21 mouse cellular contexts compared by ENCODE assay signal in genomic region chr4:58605941-58606340, GRCm38 (mm10). TPM values are rescaled to one million over a fixed set of nuclear protein-coding genes. Genes with fewer than 3 reads are reported as not detected.
DNase-seq lines count a peak whose midpoint lies in the region; ATAC-seq lines count a peak whose summit lies in the region.
"Had no signal": no experiment of that assay in that cellular context is flagged by ENCODE, and none has a peak within 500 bp of the region (broad histone marks: within the 10 kb centered on the region; RNA-seq: fewer than 3 reads in every experiment).

No protein-coding gene starts in this region.

- ATAC-seq in megakaryocyte-erythroid progenitor cell, adult 5-6 weeks (replicated peaks; ENCODE audit: low FRiP score, low TSS enrichment, poor library complexity, severe bottlenecking), result no peak
- ATAC-seq: forebrain, embryonic 16.5 days; inflammation-experienced regulatory T-cells, adult 6 months; lung, postnatal 0 days had no signal

- peak; percentile 45 for DNase-seq in gastrocnemius, adult 18-20 months (ENCODE audit: low spot score)
- DNase-seq in gastrocnemius, postnatal 25 days, result no peak
- peak; percentile 43 to 49 for DNase-seq in heart, adult 9 months (ENCODE audit: low spot score in 2 of 2)
- no peak for DNase-seq in heart, postnatal 4 days
- peak; percentile 47 for DNase-seq in lung, postnatal 36 days
- no peak for DNase-seq in lung, adult 18-20 months
- DNase-seq: adrenal gland, postnatal 14 days; cerebellum, adult 11 months; cerebellum, adult 9-10 months; embryo, embryonic 11 days; kidney, adult 11 months; kidney, postnatal 14 days; layer of hippocampus, adult 9-11 months; right cerebral cortex, adult 18-20 months; thymus, adult 18-20 months; thymus, postnatal 36 days had no signal

RNA-seq across cellular contexts. Expression of gene Lpar1, which starts 52.2 kb away (rescaled TPM):
- 10 to 100 TPM in 1 of 2 experiments, 1 to 10 TPM in 1; 4.4 to 10.2 TPM for total RNA-seq in gastrocnemius, adult 18-20 months (2021)
- 10 to 100 TPM; 14.8 to 15.4 TPM for total RNA-seq in gastrocnemius, postnatal 25 days (2021)
- 10 to 100 TPM; 17.1 to 18.7 TPM for total RNA-seq in heart, postnatal 4 days (2021)
- 0.13 TPM in 1 of 2 replicates, not detected in the other for total RNA-seq in megakaryocyte-erythroid progenitor cell, adult 5-6 weeks (2014; fragmentation: Nextera tagmentation)
- not detected in 2 replicates for total RNA-seq in megakaryocyte-erythroid progenitor cell, adult 5-6 weeks (2017)
- total RNA-seq: MEL had no signal

Comparison
In these comparisons a context has a peak if more than half of its experiments do, and no peak if none do; other contexts are left out.
1. DNase-seq: peak in gastrocnemius, adult 18-20 months (single experiment), heart, adult 9 months (2 of 2) and lung, postnatal 36 days (single experiment); none in gastrocnemius, postnatal 25 days (single experiment), heart, postnatal 4 days (single experiment) and lung, adult 18-20 months (0 of 2).
2. RNA of gene Lpar1, which starts 52.2 kb away (total RNA-seq): 17.1 to 18.7 TPM in heart, postnatal 4 days, 14.8 to 15.4 TPM in gastrocnemius, postnatal 25 days and 4.4 to 10.2 TPM in gastrocnemius, adult 18-20 months; 0.13 TPM in megakaryocyte-erythroid progenitor cell, adult 5-6 weeks; every median in the first group is over 4 times any median in the second.